Mouse (Mus musculus) megakaryocyte progenitor cell, adult 5-6 weeks (primary cell): ENCODE data around the gene AC134908.4. TPM values are rescaled to one million over a fixed set of nuclear protein-coding genes. Genes with fewer than 3 reads are reported as not detected.
"Not testable (repeated sequence)": the region's sequence is repeated elsewhere in the genome, so short reads cannot be mapped to it uniquely, and the experiment has no call there.

Experiments used
- ATAC-seq: replicated peaks from 2 replicates; pipeline ENCODE4 v1.8.0; 2016; ENCODE audit warnings: mild to moderate bottlenecking, moderate TSS enrichment, inconsistent platforms; ENCODE audit not compliant: poor library complexity
- total RNA-seq, 2 experiments: library from RNA; stranded (forward) in 1 of 2; stranded (reverse) in 1 of 2; fragments of 157-497, 149-512 nt in 1 of 2; fragments of 200-1000 nt in 1 of 2; gene quantifications; 2 replicates each; pipeline versions ENCODE4 v1.2.3 to v1.2.4; 2015 to 2017

The AC134908.4 gene
- total RNA-seq, 2 experiments from 2014 or later: not detected

DNA sequence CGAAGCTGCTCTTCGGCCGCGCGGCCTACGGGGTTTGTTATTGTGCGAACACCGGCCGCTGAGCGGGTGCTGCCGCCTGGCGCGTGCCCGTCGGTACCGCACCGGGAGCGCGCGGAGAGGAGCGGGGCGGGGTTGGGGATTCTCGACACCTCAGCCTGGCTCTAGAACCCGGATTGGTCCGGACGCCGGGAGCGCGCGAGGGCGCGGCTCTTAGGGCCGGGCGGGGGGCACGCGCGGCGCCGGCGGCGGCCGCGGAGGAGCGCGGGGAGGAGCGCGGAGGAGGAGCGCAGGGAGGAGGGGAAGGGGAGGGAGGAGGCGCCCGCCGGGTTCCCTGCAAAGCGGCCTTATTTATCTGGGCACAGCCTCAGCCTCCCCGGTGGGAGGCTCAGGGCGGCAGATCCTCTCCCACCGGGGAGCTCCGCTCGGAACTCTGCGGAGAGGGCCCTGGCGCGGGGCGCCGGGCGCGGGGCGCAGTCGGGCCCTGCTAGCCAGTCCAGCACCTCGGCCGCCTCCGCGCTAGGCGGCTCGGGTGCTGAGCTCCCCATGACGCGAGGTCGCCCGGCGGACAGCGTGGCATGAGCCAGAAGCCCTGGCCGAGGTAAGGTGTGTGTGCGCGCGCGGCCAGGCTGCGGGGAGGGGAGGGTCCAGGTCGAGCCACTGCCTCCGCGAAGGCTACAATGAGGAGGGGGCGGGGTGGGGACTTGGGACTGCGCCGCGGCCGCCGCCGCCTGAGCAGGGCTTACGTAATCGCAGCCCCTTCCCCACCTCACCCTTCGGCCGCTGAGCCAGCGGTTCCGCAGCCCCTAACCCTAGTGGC lies 13.5 kb upstream of the AC134908.4 start, which contains the start of gene Fbxl16:
TSS of gene Fbxl16 (plus strand) at position 297 of the 817 bp plus-strand sequence.
- 0 out of 2 replicates have a peak, but pooled peaks have one; percentile 23 for ATAC-seq

DNA sequence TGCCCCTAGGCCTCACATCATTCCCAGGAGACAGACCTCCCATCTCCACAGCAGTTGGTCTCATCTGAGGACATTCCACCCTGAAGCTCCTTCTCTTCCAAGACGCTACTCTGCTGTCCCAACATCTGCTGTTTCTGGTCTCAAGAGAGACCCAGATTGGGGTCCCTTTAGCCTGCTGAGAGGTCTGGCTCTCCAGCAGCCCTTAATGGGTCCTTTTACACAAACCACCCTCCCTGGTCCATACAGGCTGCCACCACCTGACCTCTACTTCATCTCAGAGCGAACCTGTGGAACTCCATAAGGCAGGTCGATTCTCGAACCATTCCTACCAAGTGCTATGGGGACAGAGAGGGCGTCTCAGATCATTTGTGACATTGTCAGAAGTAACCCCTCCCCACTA lies 12.6 kb upstream of the AC134908.4 start:
- no peak for ATAC-seq

DNA sequence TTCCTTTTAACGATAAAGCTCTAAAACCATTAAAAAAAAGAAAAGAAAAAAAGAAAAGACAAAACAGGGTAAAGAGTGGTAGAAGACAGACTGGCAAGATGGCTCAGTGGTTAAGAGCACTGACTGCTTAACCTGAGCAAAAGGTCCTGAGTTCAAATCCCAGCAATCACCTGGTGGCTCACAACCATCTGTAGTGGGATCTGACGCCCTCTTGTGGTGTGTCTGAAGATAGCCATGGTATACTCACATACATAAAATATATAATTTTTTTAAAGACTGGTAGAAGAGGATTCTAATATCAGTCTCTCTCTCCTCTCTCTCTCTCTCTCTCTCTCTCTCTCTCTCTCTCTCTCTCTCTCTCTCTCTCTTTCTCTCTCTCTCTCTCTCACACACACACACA lies 12.0 kb upstream of the AC134908.4 start:
- not testable (repeated sequence) for ATAC-seq

DNA sequence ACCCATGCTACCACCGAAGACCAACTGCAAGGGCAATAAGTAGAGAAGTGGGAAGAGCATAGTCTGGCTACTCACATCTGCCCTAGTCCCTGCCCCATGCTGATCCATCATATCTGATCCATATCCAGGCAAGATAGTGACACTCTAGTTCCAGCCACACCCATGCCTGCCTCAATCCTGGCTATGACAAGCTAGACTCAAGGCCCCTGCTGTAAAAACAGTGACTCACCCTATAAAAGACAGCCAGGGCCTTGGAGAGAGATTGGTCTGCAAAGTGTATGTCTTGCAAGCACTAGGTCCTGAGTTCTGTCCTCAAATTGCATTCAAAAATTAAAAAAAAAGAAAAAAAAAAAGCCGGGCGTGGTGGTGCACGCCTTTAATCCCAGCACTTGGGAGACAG lies 11.0 kb upstream of the AC134908.4 start:
- ATAC-seq: no peak

DNA sequence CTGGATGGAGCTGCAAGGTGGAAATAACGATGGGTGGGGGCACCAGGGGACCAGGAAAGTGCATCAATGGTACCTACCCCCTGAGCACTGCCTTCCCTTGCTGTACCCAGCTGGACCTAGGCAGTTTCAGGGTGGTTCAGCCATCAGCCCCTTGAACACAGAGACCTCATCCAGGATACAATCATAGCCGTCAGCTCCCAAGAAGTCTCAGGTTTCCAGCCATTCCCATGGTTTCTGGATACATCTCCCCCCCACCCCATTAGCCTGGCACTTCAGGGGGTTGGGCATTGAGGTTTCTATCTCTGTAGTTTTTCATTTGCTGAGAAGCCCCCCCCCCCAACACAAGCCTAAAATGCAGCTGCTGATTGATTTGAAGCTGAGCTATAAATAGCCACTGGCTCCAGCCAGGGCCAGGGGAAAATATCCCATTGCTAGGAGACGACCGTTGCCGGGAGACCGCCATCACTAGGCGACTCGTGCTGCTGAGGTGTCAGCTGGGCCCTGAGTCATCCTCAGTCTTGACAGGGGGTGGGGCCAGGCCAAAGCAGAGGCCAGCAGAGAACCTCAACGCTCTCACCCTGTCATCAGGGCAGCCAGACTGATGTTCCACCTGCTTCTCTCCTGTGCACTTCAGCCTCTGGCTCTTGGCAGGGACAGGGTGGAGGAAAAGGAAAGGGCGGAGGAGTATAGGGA lies 7.5 kb upstream of the AC134908.4 start:
- ATAC-seq: no peak

DNA sequence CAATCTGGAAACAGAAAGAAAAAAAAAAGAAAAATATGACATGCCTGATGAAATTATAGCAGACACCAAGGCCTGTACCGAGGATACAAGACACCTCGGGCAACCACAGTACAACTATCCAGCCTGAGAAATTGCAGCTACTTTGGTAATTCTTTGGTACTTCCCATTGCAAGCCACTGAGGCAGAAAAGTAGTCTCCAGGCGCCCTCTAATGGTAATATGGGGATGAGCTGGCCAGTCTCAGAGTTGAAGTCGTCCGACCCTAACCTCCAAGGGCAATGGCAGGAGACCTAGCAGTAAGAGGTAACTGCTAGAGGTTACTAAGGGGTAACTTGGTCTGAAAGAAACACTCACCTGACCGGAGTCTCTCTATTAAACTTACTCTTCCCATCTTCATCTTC lies 5.6 kb upstream of the AC134908.4 start:
- peak; percentile 82 for ATAC-seq

DNA sequence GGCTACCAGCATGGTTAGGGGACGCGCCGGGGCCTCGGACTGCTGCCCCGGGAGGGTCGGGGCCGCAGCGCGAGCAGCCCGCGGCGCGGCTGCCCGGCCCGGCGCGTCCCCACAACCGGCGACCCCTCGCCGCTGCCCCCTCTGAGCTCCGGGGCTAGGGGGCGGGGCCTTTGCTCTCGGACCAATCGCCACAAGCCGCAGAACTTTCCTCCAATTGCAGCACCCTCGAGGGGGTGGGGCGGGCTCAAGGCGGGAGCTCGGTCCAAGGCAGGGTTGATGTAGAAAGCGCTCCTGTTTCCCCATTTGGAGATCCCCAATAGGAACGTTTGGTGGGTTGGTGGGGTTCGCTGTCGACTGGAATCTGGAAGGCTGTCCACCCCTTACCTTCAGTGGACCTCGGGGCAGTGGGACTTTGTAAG lies 1.5 kb upstream of the AC134908.4 start, which contains the start of gene Metrn:
TSS of gene Metrn (minus strand) at position 186 of the 419 bp plus-strand sequence.
- peak; percentile 78 for ATAC-seq

DNA sequence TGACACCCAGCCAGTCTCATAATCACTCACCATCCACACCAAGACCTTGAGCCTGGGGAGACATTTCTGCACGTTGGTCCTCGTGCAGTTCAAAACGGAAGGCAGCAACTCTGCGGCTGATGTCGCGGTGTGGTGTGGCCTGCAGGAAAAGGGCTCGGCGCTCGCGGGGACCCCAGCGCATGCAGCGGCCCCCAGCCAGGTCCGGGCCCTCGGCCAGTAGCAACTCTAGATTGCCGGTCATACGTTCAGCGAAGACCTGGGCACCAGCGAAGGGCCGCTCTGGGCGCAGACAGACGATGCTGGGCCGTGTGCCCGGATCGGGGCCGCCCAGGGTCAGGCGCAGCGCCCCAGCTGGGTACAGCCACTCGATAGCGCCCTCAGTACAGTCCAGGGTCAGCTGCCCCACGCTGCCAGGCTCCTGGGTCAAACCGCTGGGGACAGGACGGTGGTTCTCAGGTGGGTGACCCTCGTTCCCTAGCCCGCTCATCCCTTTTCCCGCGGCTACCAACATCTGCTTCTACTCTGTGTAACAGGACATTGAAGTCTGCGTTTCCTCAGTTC lies 832 bp upstream of the AC134908.4 start:
- no peak for ATAC-seq

DNA sequence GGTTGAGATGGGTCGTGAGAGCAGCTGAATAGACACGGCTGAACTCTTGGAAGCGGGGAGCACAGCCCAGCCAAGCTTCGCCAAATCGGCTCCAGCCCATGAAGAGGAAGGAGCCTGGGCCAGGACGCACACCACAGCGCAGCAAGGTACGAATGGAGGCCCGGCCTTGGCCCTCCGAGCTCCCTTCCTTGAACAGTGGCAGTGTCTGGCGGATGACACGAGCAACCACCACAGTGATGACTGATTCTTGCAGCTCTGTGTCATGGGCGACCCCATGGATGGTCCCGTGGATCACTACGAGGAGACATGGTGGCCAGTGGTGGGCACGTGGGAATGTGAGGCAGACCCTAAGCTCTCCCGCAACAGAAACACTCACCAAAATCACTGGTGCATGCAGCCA lies 461 bp downstream of the AC134908.4 start:
- no peak for ATAC-seq

DNA sequence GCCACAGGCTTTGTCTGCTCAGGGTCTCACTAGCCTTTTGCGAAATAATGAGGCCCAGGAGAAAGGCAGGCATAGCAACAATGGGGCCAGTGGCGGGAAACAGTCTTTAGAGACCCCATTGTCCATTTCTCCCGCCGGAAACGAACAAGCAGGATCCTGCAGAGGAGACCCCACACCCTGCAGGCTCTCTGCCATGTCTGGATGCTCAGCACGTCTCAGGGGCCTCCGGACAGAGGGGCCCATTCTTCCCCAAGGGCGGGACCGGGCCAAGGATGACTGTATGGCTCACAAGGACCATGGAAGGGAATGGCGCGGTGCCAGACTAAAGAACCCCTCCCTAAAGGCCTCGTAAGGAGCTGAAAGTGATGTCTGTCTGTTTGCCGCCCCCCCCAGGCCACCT lies 1.3 kb downstream of the AC134908.4 start:
- no peak for ATAC-seq

DNA sequence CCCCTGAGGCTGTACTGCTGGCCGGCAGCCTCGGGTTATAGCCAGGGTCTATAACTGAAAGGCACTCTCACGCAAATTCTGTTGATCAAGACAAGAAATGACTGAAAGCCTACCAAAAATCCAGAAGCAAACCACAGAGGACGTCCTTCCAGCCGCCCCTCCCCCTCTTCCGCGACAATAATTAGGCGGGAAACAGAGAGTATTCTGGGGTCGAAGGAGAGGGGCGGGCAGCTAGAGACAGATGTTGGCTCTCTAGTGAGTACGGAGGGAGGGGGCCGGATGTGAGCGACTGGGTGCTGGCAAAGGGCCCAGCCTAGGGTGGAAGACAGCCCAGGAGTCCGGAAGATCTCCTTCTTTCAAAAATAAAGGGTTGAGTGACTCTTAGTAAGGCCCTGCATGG lies 2.8 kb downstream of the AC134908.4 start, which contains the start of gene Fam173a:
TSS of gene Fam173a (minus strand) at position 287 of the 400 bp plus-strand sequence.
- peak; percentile 57 for ATAC-seq

DNA sequence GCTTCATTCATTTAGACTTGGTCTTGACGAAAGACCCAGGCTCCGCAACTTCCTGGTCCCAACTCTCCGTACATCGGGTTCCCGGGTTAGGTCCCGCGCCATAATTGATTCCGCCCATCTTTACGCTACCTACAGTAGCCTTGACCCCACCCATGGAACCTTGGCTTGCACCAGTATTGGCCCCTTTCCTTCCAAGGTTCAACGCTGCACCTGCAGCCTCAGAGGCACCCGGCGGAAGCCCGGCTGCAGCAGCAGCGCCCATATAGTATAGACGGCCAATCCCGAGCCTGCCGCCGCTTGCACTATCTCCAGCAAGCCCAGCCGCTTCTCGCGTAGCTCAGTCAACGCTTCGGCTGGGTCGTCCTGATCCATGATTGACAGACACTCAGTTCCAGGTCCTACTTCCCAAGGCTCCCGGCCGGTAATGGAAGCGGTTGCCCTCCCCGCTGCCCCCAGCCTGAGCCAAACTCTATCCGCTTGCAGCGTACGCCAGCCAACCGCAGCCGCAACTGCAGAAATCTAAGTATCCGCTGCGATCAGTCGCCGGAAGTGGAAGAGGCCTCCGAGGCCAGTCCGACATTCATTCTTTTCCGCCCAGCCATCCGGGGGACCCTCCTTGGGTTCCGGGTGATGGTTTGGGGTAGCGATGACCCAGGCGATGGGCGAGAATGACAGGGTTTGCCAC lies 3.5 kb downstream of the AC134908.4 start:
- peak; percentile 65 for ATAC-seq

DNA sequence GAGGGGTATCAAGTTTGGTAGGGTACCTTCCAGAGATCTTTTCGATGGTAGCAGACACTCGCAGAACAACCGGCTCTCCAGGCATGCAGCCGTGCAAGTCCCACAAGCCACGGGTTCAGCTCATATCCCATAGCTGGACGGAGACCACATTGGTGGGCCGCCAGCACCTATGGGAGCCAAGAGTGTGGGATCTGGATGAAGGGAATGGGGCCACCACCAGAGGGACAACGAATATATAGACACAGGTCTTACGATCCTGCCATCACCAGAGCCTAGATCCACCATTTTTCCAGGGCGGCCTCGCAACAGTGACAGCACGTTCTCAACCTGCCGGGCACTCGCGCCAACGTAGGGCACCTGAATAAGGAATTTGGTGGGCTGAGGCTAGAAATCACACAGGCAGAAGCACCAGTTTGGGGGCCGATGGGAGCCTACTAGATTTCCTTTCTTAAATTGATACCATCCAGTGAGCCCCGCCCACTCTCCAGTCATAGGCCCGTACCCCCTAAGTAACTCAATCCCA lies 4.1 kb downstream of the AC134908.4 start:
- no peak for ATAC-seq

DNA sequence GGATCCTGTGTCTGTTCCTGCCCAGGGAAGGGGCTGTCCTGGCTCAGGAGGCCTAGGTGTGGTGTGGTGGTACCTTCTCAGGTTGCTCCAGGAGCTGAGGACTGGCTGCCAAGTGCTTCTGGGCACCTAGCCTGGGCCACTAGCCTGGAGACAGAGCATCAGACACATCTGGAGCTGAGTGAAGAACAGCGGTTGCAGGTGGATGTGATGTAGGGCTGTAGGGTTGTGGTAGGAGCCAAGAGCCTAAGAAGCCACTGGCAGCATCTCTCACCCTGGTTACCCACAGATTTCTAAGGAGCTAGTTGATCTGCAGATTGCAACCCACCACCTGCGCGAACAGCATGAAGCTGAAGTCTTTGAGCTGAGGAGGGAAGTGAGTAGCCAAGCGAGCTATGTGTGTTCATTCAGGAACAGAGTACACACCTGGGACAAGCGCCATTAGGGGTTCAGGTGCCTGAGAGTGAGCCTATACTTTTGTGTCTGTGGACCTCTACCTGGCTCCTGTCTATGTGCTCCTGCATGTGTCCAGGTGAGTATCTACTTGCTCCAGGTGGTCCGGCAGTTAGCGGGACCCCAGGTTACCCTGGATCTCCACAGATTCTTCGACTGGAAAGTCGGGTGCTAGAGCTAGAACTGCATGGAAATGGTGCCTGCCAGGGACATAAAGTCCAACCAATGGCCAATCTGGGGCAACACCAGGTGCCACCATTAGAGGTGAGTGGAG lies 8.5 kb downstream of the AC134908.4 start:
- no peak for ATAC-seq

DNA sequence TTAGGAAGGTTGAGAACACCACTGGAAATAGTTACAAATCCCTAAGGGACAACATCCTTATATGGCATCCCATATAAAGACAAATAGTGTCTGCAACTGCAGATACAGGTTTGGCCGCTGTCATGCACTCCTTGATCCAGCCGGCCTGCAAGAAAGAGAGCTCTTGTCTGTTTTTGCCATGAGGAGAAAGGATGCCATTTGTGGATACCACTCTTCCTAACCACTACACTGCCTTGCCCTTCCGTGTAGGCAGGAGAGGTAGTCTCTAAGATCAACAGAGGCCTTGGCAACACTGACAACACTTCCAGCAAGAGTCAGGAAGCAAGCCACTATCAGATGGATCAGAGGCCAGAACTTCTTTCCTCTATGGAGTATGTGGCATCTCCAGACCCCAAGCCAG lies 9.2 kb downstream of the AC134908.4 start, which contains the start of gene Ccdc78:
TSS of gene Ccdc78 (plus strand) at position 301 of the 400 bp plus-strand sequence.
- ATAC-seq: no peak

DNA sequence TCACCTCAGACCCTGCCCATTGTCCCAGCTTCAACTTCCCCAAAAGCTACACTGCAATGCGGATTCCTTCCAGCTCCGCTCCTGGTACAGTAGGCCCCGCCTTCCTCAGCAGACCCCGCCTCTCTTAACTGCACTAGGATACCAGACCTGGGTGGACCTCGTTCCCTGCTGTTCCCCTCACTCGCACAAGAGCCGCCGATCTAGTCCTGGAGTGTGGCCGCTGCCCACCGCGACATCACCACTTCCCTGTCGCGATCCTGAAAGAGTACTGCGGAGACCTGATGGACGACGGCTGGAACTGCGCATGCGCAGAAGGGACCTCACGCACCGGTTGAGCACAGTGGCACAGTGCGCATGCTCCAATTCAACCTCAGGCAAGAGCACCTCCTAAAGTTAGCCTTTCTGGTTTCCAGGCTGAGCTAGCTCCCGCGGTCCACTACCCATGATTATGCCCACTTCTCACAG lies 10.1 kb downstream of the AC134908.4 start, which contains the start of gene Haghl:
TSS of gene Haghl (minus strand) at position 393 of the 465 bp plus-strand sequence.
- peak; percentile 87 for ATAC-seq

DNA sequence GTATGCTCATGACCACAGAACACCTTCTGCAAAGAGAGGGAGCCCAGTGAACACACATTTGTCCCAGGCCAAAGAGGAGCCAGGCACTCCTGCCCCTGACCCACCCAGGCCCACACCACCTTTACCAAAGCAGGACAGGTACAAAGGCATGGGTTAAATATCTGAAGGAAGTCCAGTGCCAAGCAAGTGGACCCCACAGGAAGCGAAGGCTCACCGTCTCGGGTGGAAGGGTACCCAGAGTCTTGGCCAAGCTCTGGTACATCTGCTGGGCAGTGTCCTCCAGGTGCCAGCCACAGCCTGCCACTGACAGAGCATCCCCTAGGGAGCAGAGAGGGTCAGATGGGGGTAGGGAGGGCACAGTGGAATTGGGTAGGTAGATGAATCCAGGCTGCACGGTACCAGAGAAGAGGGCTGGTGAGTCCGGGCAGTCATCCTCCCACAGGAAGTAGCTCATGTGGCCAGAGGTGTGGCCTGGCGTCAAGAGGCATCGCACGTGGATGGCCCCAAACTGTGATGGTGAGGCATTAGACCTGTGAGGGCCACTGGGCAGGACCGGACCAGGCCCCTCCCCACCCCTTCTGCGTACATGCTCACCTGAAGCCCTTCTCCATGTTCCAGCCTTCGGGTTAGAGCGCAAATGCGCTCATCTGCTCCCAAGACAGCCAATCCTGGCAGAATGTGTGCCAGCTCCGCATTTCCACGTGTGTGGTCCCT lies 11.4 kb downstream of the AC134908.4 start:
- ATAC-seq: no peak

DNA sequence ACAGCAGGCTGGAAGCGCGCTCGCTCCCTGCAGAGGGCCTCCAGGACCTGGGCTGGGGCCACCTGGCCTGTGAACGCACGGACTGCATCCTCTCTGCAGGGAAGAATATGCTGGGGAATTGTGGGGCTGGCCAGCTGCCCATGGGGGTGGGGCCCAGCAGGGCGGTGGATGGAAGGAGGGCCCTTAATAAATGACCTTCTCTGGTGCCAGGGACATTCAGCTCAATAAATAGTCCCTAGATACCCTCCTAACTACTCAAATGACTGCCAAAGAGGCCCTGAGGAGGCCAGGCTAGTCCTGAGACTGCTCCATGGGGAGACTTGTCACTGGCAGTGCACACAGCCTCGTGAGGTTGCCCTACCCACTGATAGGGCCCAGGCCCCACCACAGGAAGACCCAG lies 12.4 kb downstream of the AC134908.4 start:
- no peak for ATAC-seq

DNA sequence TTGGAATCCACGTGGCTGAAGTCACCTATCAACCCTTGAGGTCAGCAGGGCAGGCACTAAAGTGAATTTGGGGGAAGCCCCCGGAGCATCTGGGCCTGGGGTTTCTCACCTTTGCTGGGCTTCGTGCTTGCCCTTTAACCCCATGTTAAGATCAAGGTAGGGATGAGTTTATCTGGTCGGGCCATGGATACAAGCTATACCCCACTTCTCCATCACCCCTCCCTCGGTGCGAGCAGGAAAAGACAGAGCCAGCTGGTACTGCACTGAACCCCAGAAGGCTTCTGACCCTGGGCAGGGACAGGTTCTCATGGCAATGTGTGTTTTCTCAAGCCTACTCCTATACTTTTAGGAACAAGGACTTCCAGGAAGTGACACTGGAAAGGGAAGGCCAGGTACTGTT lies 14.1 kb downstream of the AC134908.4 start:
- ATAC-seq: no peak
